Mouse (Mus musculus) lung, adult 2 months (tissue): ENCODE data around the gene Pcp2.

Experiments used
- CTCF ChIP-seq: fragments of 200-500 bp; IDR thresholded peaks from 2 replicates; pipeline ENCODE4 v1.5.1; 2011; ENCODE audit warnings: mild to moderate bottlenecking, low read length, control low read depth; ENCODE audit not compliant: insufficient read depth
- POLR2A ChIP-seq: fragments of 200-500 bp; IDR thresholded peaks from 2 replicates; pipeline ENCODE4 v1.6.1; 2011; ENCODE audit warnings: low read depth, mild to moderate bottlenecking, control low read depth, low read length, borderline replicate concordance; ENCODE audit errors: extremely low read depth

DNA sequence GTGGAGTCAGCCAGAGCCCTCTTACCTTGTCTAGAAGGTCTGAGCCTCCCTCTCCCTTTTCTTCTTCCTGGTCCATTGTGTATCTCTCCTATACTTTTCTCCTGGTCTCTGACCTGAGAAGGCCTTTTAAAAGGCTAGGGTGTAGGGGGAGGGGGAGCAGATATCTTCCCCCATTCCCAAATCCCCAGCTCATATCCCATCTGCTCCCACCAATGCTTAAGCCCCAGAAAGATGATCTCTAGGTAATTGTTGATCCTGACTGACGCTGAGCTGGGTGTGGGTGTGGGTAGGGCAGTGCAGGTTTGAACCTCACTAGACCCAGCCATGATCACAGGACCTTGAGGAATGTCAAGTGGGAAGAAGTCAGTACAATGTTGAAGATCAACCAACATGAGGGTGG lies at the start of gene Pcp2:
- TF ChIP-seq CTCF (no peak), POLR2A (no peak)
